Mouse (Mus musculus): Measurements from ENCODE around the gene Gpt2.

Gpt2 gene

GRCm38 (mm10) chr8:85487906-85488620 is 4.3 kb upstream of the Gpt2 start:
- ATAC-seq (ENCODE audit: low TSS enrichment): no peak

- no peak for ATAC-seq (ENCODE audit: low TSS enrichment)
Observed at GRCm38 (mm10) chr8:85488631-85489030, 3.7 kb upstream of the Gpt2 start.

- ATAC-seq (ENCODE audit: low TSS enrichment): no peak
Observed at GRCm38 (mm10) chr8:85489546-85489945, 2.8 kb upstream of the Gpt2 start.

- peak; percentile 17; the same call in 1 of the 2 replicates for ATAC-seq (ENCODE audit: low TSS enrichment)
Observed at GRCm38 (mm10) chr8:85492940-85493931, 860 bp downstream of the Gpt2 start.

- no peak for ATAC-seq (ENCODE audit: low TSS enrichment)
Observed at GRCm38 (mm10) chr8:85496125-85496524, 3.7 kb downstream of the Gpt2 start.

- ATAC-seq (ENCODE audit: low TSS enrichment): no peak
Observed at GRCm38 (mm10) chr8:85496778-85497177, 4.4 kb downstream of the Gpt2 start.

- ATAC-seq (ENCODE audit: low TSS enrichment): no peak
Observed at GRCm38 (mm10) chr8:85498577-85498976, 6.2 kb downstream of the Gpt2 start.

GRCm38 (mm10) chr8:85500460-85500859 is 8.1 kb downstream of the Gpt2 start:
- ATAC-seq (ENCODE audit: low TSS enrichment): peak; percentile 8; the same call in 1 of the 2 replicates

GRCm38 (mm10) chr8:85500955-85501685 is 8.7 kb downstream of the Gpt2 start:
- peak; percentile 66 for ATAC-seq (ENCODE audit: low TSS enrichment)

- ATAC-seq (ENCODE audit: low TSS enrichment): no peak
Observed at GRCm38 (mm10) chr8:85502381-85502780, 10.0 kb downstream of the Gpt2 start.

- ATAC-seq (ENCODE audit: low TSS enrichment): no peak
Observed at GRCm38 (mm10) chr8:85503065-85503464, 10.7 kb downstream of the Gpt2 start.

- ATAC-seq (ENCODE audit: low TSS enrichment): no peak
Observed at GRCm38 (mm10) chr8:85504704-85505103, 12.3 kb downstream of the Gpt2 start.

- ATAC-seq (ENCODE audit: low TSS enrichment): no peak
Observed at GRCm38 (mm10) chr8:85506620-85507019, 14.2 kb downstream of the Gpt2 start.

GRCm38 (mm10) chr8:85508661-85509060 is 16.3 kb downstream of the Gpt2 start:
- ATAC-seq (ENCODE audit: low TSS enrichment): no peak

GRCm38 (mm10) chr8:85512234-85512633 is 19.9 kb downstream of the Gpt2 start:
- ATAC-seq (ENCODE audit: low TSS enrichment): no peak

- no peak for ATAC-seq (ENCODE audit: low TSS enrichment)
Observed at GRCm38 (mm10) chr8:85513283-85513682, 20.9 kb downstream of the Gpt2 start.

GRCm38 (mm10) chr8:85515391-85515790 is 23.0 kb downstream of the Gpt2 start:
- ATAC-seq (ENCODE audit: low TSS enrichment): peak; percentile 75

GRCm38 (mm10) chr8:85517336-85517735 is 25.0 kb downstream of the Gpt2 start:
- peak; percentile 58 for ATAC-seq (ENCODE audit: low TSS enrichment)

GRCm38 (mm10) chr8:85517956-85518355 is 25.6 kb downstream of the Gpt2 start:
- ATAC-seq (ENCODE audit: low TSS enrichment): peak; percentile 44

GRCm38 (mm10) chr8:85520586-85520985 is 28.2 kb downstream of the Gpt2 start:
- ATAC-seq (ENCODE audit: low TSS enrichment): no peak

GRCm38 (mm10) chr8:85521332-85521731 is 29.0 kb downstream of the Gpt2 start:
- no peak for ATAC-seq (ENCODE audit: low TSS enrichment)

- ATAC-seq (ENCODE audit: low TSS enrichment): peak; percentile 38
Observed at GRCm38 (mm10) chr8:85524086-85524485, 31.7 kb downstream of the Gpt2 start.

Data from frontal cortex, adult (tissue).